Mouse (Mus musculus) neural tube, embryonic 13.5 days (tissue): ENCODE measurements around the gene Phf21a. TPM values are rescaled to one million over a fixed set of nuclear protein-coding genes. Genes with fewer than 3 reads are reported as not detected.

Source experiments
- ATAC-seq: fragments of 200-750 bp; cut with Nextera tagmentation; 2 replicates; pipeline ENCODE4 v1.8.0; 2017; ENCODE audit warnings: low read depth, mild to moderate bottlenecking, moderate TSS enrichment, moderate library complexity
- H3K27ac ChIP-seq: fragments of 300-500 bp; sonication (generic); replicated peaks from 2 replicates; pipeline ENCODE4 v1.5.1; 2015; ENCODE audit warnings: moderate library complexity, mild to moderate bottlenecking, inconsistent platforms
- H3K27me3 ChIP-seq: fragments of 300-500 bp; sonication (generic); 2 replicates; pipeline ENCODE4 v1.6.1; 2015; ENCODE audit warnings: mild to moderate bottlenecking, inconsistent platforms
- H3K36me3 ChIP-seq: fragments of 300-500 bp; sonication (generic); 2 replicates; pipeline ENCODE4 v1.6.1; 2015; ENCODE audit warnings: mild to moderate bottlenecking, inconsistent platforms
- H3K4me1 ChIP-seq: fragments of 300-500 bp; sonication (generic); replicated peaks from 2 replicates; pipeline ENCODE4 v1.6.1; 2015; ENCODE audit warnings: inconsistent platforms
- H3K4me2 ChIP-seq: fragments of 300-500 bp; sonication (generic); 2 replicates; pipeline ENCODE4 v1.6.1; 2015; ENCODE audit warnings: inconsistent platforms, mild to moderate bottlenecking, moderate library complexity
- H3K4me3 ChIP-seq: fragments of 300-500 bp; sonication (generic); 2 replicates; pipeline ENCODE4 v1.5.1; 2015; ENCODE audit warnings: mild to moderate bottlenecking, inconsistent platforms
- H3K9ac ChIP-seq: fragments of 300-500 bp; sonication (generic); 2 replicates; pipeline ENCODE4 v1.6.1; 2015; ENCODE audit warnings: moderate library complexity, mild to moderate bottlenecking, inconsistent platforms
- H3K9me3 ChIP-seq: fragments of 300-500 bp; sonication (generic); 2 replicates; pipeline ENCODE4 v1.6.1; 2016; ENCODE audit warnings: inconsistent platforms
- WGBS: fragments of 180-500 bp; shearing (Covaris S2); methylation state at CpG from one replicate; pipeline ENCODE4 v1.1.7; 2015; 5-methylcytosine and 5-hydroxymethylcytosine counted together
- polyA plus RNA-seq: library from polyadenylated mRNA; unstranded; fragments of >200 nt; fragmentation: Nextera tagmentation; extraction: Ambion mirVana; gene quantifications from 2 replicates; pipeline ENCODE4 v1.2.1, GENCODE M21; 2015

Gene Phf21a
- polyA plus RNA-seq: 38.5 and 49.1 TPM in 2 replicates

DNA sequence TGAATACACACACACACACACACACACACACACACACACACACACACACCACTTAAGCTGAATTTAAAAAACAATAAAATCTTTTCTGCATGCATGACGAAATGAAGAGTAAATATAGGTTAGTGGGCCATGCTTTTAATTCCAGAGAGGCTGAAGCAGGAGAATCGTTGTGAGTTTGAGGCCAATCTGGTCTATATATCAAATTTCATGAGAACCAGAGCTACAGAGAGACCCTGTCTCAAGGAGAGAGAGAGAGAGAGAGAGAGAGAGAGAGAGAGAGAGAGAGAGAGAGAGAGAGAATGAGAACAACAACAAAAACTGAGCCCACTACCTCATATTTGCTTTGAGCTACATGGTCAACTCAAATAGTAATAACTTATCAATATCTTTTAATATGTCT, at the start of gene Phf21a:
TSS of gene Phf21a (plus strand) at position 301 of the 400 bp plus-strand sequence.
- no peaks in the 10 kb centered on the region for H3K4me1 ChIP-seq
- ATAC-seq: no peak
- no peak within 1 kb of the TSS for H3K9ac ChIP-seq
- no peaks in the 10 kb centered on the region for H3K27me3 ChIP-seq
- no peak within 1 kb of the TSS for H3K4me3 ChIP-seq
- H3K27ac ChIP-seq: no peak within 1 kb of the TSS
- no peaks in the 10 kb centered on the region for H3K9me3 ChIP-seq
- 81% methylated on average over 2 of the region's 2 CpGs for WGBS
- no peak within 1 kb of the TSS for H3K4me2 ChIP-seq
- no peaks in the 10 kb centered on the region for H3K36me3 ChIP-seq

DNA sequence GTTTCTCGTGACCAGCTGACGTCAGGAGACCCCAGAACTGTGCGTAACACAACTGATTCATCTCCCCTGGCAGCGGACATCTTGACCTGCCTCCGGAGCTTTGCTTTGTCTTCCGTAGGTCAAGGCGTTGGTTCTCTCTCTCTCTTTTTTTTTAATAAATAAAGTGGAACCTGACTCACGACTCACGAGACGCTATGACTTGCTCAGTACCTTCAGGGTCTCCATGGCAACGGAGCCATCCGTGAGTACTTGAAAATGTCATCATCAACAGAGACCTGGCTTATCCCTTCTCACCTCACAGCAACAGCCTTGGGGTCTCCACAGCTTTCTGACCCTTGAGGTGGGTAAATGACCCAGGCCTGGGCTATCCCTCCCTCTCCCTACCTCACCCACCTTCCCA, 49.6 kb upstream of the Phf21a start:
- H3K4me1 ChIP-seq: no peaks in the 10 kb centered on the region
- H3K4me3 ChIP-seq: no peak overlapping the region
- 76% methylated on average over 12 of the region's 12 CpGs for WGBS
- no peak overlapping the region for H3K27ac ChIP-seq
- no peak overlapping the region for H3K4me2 ChIP-seq
- H3K36me3 ChIP-seq: no peaks in the 10 kb centered on the region
- no peak overlapping the region for H3K9ac ChIP-seq
- no peak for ATAC-seq
- H3K9me3 ChIP-seq: no peaks in the 10 kb centered on the region
- no peaks in the 10 kb centered on the region for H3K27me3 ChIP-seq

DNA sequence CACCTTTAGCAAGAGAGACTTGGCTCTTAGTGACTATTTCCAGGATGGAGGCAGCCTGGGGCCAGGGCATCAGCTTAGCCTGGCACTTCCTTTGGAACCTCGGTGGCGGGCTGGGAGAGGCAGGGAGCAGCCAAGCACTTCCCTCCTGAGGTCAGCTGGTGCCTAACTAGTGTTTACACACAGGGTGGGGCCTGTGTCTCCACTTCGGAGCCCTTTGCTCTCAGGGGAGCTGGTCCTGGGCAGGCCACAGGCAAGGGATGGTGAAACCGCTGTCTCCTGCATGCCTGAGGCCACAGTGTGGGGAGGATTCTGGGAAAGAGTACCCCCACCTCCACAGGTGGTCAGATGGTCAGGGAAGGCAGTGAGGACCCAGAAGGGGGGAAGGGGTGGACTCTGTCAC, 45.3 kb upstream of the Phf21a start:
- no peak overlapping the region for H3K9ac ChIP-seq
- no peaks in the 10 kb centered on the region for H3K9me3 ChIP-seq
- no peaks in the 10 kb centered on the region for H3K36me3 ChIP-seq
- H3K4me3 ChIP-seq: no peak overlapping the region
- no peak overlapping the region for H3K27ac ChIP-seq
- no peak for ATAC-seq
- H3K27me3 ChIP-seq: peaks cover 5% of the 10 kb centered on the region; the same call in 1 of the 2 replicates
- WGBS: 35% methylated on average over 4 of the region's 4 CpGs
- H3K4me2 ChIP-seq: no peak overlapping the region
- H3K4me1 ChIP-seq: no peaks in the 10 kb centered on the region

GRCm38 (mm10) chr2:92048034-92048690, 44.8 kb upstream of the Phf21a start:
- no peak overlapping the region for H3K9ac ChIP-seq
- H3K27ac ChIP-seq: no peak overlapping the region
- H3K4me1 ChIP-seq: no peaks in the 10 kb centered on the region
- H3K27me3 ChIP-seq: peaks cover 9% of the 10 kb centered on the region
- H3K4me2 ChIP-seq: no peak overlapping the region
- H3K9me3 ChIP-seq: no peaks in the 10 kb centered on the region
- 77% methylated on average over 9 of the region's 9 CpGs for WGBS
- ATAC-seq: no peak
- H3K36me3 ChIP-seq: no peaks in the 10 kb centered on the region
- H3K4me3 ChIP-seq: no peak overlapping the region

GRCm38 (mm10) chr2:92052188-92052587, 40.7 kb upstream of the Phf21a start:
- no peak overlapping the region for H3K4me2 ChIP-seq
- no peaks in the 10 kb centered on the region for H3K36me3 ChIP-seq
- no peak for ATAC-seq
- WGBS: 82% methylated on average over 8 of the region's 8 CpGs
- no peak overlapping the region for H3K4me3 ChIP-seq
- H3K9ac ChIP-seq: no peak overlapping the region
- peaks cover 37% of the 10 kb centered on the region for H3K27me3 ChIP-seq
- H3K27ac ChIP-seq: no peak overlapping the region
- no peaks in the 10 kb centered on the region for H3K9me3 ChIP-seq
- H3K4me1 ChIP-seq: peaks cover 12% of the 10 kb centered on the region

GRCm38 (mm10) chr2:92052754-92053153, 40.2 kb upstream of the Phf21a start:
- Histone ChIP-seq H3K9ac (no peak overlapping the region), H3K4me2 (no peak overlapping the region), H3K36me3 (no peaks in the 10 kb centered on the region), H3K27me3 (peaks cover 43% of the 10 kb centered on the region), H3K27ac (no peak overlapping the region), H3K9me3 (no peaks in the 10 kb centered on the region), H3K4me1 (peaks cover 12% of the 10 kb centered on the region), H3K4me3 (no peak overlapping the region)
- ATAC-seq: no peak
- 54% methylated on average over 2 of the region's 2 CpGs for WGBS

GRCm38 (mm10) chr2:92055101-92055813, 37.7 kb upstream of the Phf21a start:
- H3K27ac ChIP-seq: peak overlapping the region; percentile 52; the same call in 1 of the 2 replicates
- H3K9ac ChIP-seq: peak overlapping the region; percentile 63
- ATAC-seq: peak; percentile 26; the same call in 1 of the 2 replicates
- WGBS: 4% methylated on average over 38 of the region's 38 CpGs
- H3K36me3 ChIP-seq: no peaks in the 10 kb centered on the region
- H3K4me3 ChIP-seq: peak overlapping the region; percentile 37
- H3K4me1 ChIP-seq: peaks cover 29% of the 10 kb centered on the region
- peak overlapping the region; percentile 76 for H3K4me2 ChIP-seq
- no peaks in the 10 kb centered on the region for H3K9me3 ChIP-seq
- peaks cover 51% of the 10 kb centered on the region for H3K27me3 ChIP-seq

- H3K27ac ChIP-seq: peak overlapping the region; percentile 52; the same call in 1 of the 2 replicates
- peaks cover 57% of the 10 kb centered on the region for H3K27me3 ChIP-seq
- peak overlapping the region; percentile 63 for H3K9ac ChIP-seq
- WGBS: 2% methylated on average over 14 of the region's 14 CpGs
- no peaks in the 10 kb centered on the region for H3K36me3 ChIP-seq
- peaks cover 31% of the 10 kb centered on the region for H3K4me1 ChIP-seq
- peak overlapping the region; percentile 37 for H3K4me3 ChIP-seq
- peak overlapping the region; percentile 76 for H3K4me2 ChIP-seq
- no peaks in the 10 kb centered on the region for H3K9me3 ChIP-seq
- ATAC-seq: no peak
Measured at GRCm38 (mm10) chr2:92055831-92056236, 37.1 kb upstream of the Phf21a start.

- Histone ChIP-seq H3K27me3 (peaks cover 64% of the 10 kb centered on the region), H3K9me3 (no peaks in the 10 kb centered on the region), H3K27ac (no peak overlapping the region), H3K4me3 (no peak overlapping the region), H3K36me3 (no peaks in the 10 kb centered on the region), H3K4me1 (peaks cover 31% of the 10 kb centered on the region), H3K4me2 (no peak overlapping the region), H3K9ac (no peak overlapping the region)
- no peak for ATAC-seq
- WGBS: 78% methylated on average over 13 of the region's 13 CpGs
Measured at GRCm38 (mm10) chr2:92056760-92057159, 36.2 kb upstream of the Phf21a start.

DNA sequence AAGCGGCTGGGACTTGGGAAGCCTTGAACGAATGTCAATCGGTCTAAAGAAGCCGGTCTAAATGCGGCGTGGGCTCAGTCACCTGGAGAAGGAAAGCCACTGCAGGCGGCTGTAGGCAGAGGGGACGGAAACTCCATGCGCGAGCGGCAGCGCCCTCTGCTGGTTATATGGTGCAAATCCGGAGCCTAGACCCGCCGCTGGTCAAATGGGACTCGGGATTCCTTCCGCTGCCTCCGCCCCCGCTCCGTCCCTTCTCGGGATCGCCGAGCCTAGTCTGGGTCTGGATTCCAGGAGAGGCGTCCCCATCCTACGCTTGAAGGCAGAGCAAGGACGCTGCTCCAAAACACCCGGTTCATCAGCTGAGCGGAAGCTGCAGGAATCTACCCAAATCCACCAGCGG, 34.4 kb upstream of the Phf21a start:
- Histone ChIP-seq H3K4me1 (peaks cover 31% of the 10 kb centered on the region), H3K36me3 (no peaks in the 10 kb centered on the region), H3K4me3 (peak overlapping the region; percentile 68), H3K9me3 (no peaks in the 10 kb centered on the region), H3K4me2 (peak overlapping the region; percentile 94), H3K9ac (peak overlapping the region; percentile 83), H3K27me3 (peaks cover 57% of the 10 kb centered on the region), H3K27ac (peak overlapping the region; percentile 90)
- WGBS: under 1% methylated on average over 29 of the region's 29 CpGs
- peak; percentile 44 for ATAC-seq

- Histone ChIP-seq H3K9me3 (no peaks in the 10 kb centered on the region), H3K9ac (peak overlapping the region; percentile 83), H3K4me1 (peaks cover 31% of the 10 kb centered on the region), H3K4me2 (peak overlapping the region; percentile 94), H3K27me3 (peaks cover 54% of the 10 kb centered on the region), H3K27ac (peak overlapping the region; percentile 90), H3K36me3 (no peaks in the 10 kb centered on the region), H3K4me3 (peak overlapping the region; percentile 68)
- 1% methylated on average over 11 of the region's 11 CpGs for WGBS
- ATAC-seq: peak; percentile 12; the same call in 1 of the 2 replicates
Measured at GRCm38 (mm10) chr2:92058936-92059335, 34.0 kb upstream of the Phf21a start.

DNA sequence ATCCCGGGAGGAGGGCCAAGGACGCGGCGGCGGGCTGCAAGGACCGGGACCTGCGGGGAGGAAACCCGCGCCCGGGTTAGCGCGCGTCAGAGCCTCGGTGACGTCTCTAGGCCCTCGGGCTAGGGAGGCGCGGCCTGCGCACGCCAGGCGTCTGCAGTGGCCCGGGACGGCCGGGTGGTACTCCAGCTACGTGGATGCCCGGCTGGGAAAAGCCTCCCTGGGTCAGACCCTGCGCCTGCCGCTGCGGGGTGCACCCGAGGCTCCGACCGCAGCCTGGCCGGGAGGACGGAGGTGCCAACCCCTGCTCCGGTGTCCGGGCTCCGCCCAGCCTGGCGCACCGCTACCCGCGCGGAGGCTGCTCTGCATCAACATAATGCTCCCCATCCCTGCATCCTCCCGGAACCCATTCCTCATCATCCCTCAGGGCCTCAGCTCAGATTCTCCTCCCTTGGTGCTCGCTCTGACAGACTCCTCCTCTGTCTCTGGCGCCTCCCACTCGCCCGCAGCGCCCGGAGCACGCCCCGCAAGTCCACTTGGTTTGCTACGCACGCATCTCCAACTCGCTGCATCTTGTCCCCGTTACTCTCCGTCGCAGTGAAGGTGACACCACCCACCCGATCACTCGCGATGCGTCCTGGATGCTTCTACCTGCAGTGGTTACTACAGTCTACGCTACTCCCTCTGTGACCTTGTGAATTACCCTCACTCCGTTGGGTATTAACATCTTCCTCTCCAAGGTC, 33.3 kb upstream of the Phf21a start:
- ATAC-seq: peak; percentile 86
- Histone ChIP-seq H3K4me2 (peak overlapping the region; percentile 94), H3K27me3 (peaks cover 47% of the 10 kb centered on the region), H3K36me3 (no peaks in the 10 kb centered on the region), H3K9ac (peak overlapping the region; percentile 83), H3K9me3 (no peaks in the 10 kb centered on the region), H3K27ac (peak overlapping the region; percentile 90), H3K4me1 (peaks cover 31% of the 10 kb centered on the region), H3K4me3 (peak overlapping the region; percentile 68)
- WGBS: under 1% methylated on average over 63 of the region's 63 CpGs
